Mouse (Mus musculus) CH12.LX (cell line): Measurements from ENCODE around the gene Lmtk2. TPM values are rescaled to one million over a fixed set of nuclear protein-coding genes. Genes with fewer than 3 reads are reported as not detected.
A peak's percentile ranks its signal among the peaks of the same experiment; 100 is the strongest.

Source experiments
- DNase-seq: peaks from one replicate; pipeline ENCODE4 v3.0.0-alpha.2; 2013; ENCODE audit errors: extremely low read depth
- H3K27ac ChIP-seq: 2 replicates; pipeline ENCODE4 v1.5.1; 2012; ENCODE audit warnings: low read depth, mild to moderate bottlenecking, control low read depth, moderate library complexity; ENCODE audit not compliant: insufficient read depth
- H3K27me3 ChIP-seq: replicated peaks from 2 replicates; pipeline ENCODE3; 2012; ENCODE audit warnings: inconsistent platforms
- H3K36me3 ChIP-seq, 2 experiments: replicated peaks in 1 of 2; 2 replicates each; pipeline versions ENCODE3 to v1.6.1; 2012; ENCODE audit warnings: inconsistent platforms in 1 of 2, low read length in 1 of 2, mild to moderate bottlenecking in 1 of 2, mixed read lengths in 1 of 2, moderate library complexity in 1 of 2; ENCODE audit not compliant: control insufficient read depth in 1 of 2, insufficient read depth in 1 of 2
- H3K4me1 ChIP-seq, 2 experiments: 2 replicates each; pipeline ENCODE4 v1.6.1; 2012; ENCODE audit warnings: inconsistent platforms in 1 of 2, moderate library complexity in 1 of 2; ENCODE audit not compliant: insufficient read depth in 2 of 2, control insufficient read depth in 1 of 2
- H3K4me2 ChIP-seq: 2 replicates; pipeline ENCODE4 v1.6.1; 2012; ENCODE audit warnings: low read depth, mild to moderate bottlenecking, control low read depth; ENCODE audit not compliant: poor library complexity, insufficient read depth, severe bottlenecking
- H3K4me3 ChIP-seq, 3 experiments: fragments of 150-350 bp in 1 of 3; sonication (generic) in 1 of 3; replicated peaks in 1 of 3; 2 replicates each; pipeline versions ENCODE3 to v1.5.1; 2011 to 2012; ENCODE audit warnings: low read depth in 2 of 3, low read length in 2 of 3, mild to moderate bottlenecking in 2 of 3, moderate library complexity in 2 of 3, control low read depth in 1 of 3, improper control_type of control experiment in 1 of 3, inconsistent platforms in 1 of 3, mixed read lengths in 1 of 3; ENCODE audit not compliant: poor library complexity in 1 of 3
- H3K79me2 ChIP-seq: replicated peaks from 2 replicates; pipeline ENCODE4 v1.6.1; 2012; ENCODE audit warnings: mild to moderate bottlenecking, moderate library complexity; ENCODE audit not compliant: control insufficient read depth, poor library complexity, insufficient read depth, severe bottlenecking; ENCODE audit errors: extremely low read depth
- H3K9ac ChIP-seq: 2 replicates; pipeline ENCODE4 v1.6.1; 2012; ENCODE audit warnings: low read depth, mild to moderate bottlenecking, control low read depth, moderate library complexity; ENCODE audit not compliant: insufficient read depth
- H3K9me3 ChIP-seq: replicated peaks from 2 replicates; pipeline ENCODE3; 2012; ENCODE audit warnings: low read length, inconsistent platforms, mixed read lengths
- BHLHE40 ChIP-seq: IDR thresholded peaks from 2 replicates; pipeline ENCODE4 v1.6.1; 2011; ENCODE audit warnings: mild to moderate bottlenecking, low read depth, low read length, improper control_type of control experiment
- CHD2 ChIP-seq: IDR thresholded peaks from 2 replicates; pipeline ENCODE4 v1.6.1; 2011; ENCODE audit warnings: low read length, improper control_type of control experiment
- CTCF ChIP-seq, 2 experiments: IDR thresholded peaks in 1 of 2; conservative IDR thresholded peaks in 1 of 2; 2 replicates each; pipeline ENCODE4 v1.5.1; 2011 to 2012; ENCODE audit warnings: low read depth in 2 of 2, low read length in 2 of 2, improper control_type of control experiment in 1 of 2, inconsistent platforms in 1 of 2, mild to moderate bottlenecking in 1 of 2, moderate library complexity in 1 of 2
- E2F4 ChIP-seq: IDR thresholded peaks from 2 replicates; pipeline ENCODE4 v1.6.1; 2011; ENCODE audit warnings: low read depth, low read length, improper control_type of control experiment; ENCODE audit not compliant: insufficient replicate concordance
- ELF1 ChIP-seq: IDR thresholded peaks from 2 replicates; pipeline ENCODE4 v1.6.1; 2014; ENCODE audit warnings: low read depth, mild to moderate bottlenecking, inconsistent platforms, low read length, improper control_type of control experiment
- EP300 ChIP-seq: IDR thresholded peaks from 2 replicates; pipeline ENCODE4 v1.6.1; 2011; ENCODE audit warnings: low read length, improper control_type of control experiment
- ETS1 ChIP-seq: conservative IDR thresholded peaks from 2 replicates; pipeline ENCODE4 v1.6.1; 2012; ENCODE audit warnings: low read depth, mild to moderate bottlenecking, inconsistent platforms, low read length, improper control_type of control experiment, moderate library complexity
- GABPA ChIP-seq: IDR thresholded peaks from 2 replicates; pipeline ENCODE4 v1.6.1; 2012; ENCODE audit warnings: low read depth, low read length, improper control_type of control experiment, inconsistent platforms; ENCODE audit not compliant: insufficient replicate concordance
- HCFC1 ChIP-seq: IDR thresholded peaks from 2 replicates; pipeline ENCODE4 v1.6.1; 2012; ENCODE audit warnings: low read depth, mild to moderate bottlenecking, inconsistent platforms, low read length, improper control_type of control experiment
- IRF4 ChIP-seq: IDR thresholded peaks from 2 replicates; pipeline ENCODE4 v1.6.1; 2014; ENCODE audit warnings: low read depth, mild to moderate bottlenecking, inconsistent platforms, low read length, improper control_type of control experiment
- JUN ChIP-seq: IDR thresholded peaks from 2 replicates; pipeline ENCODE4 v1.6.1; 2011; ENCODE audit warnings: low read depth, mild to moderate bottlenecking, low read length, improper control_type of control experiment, moderate library complexity; ENCODE audit not compliant: insufficient read depth
- JUND ChIP-seq: conservative IDR thresholded peaks from 2 replicates; pipeline ENCODE4 v1.6.1; 2011; ENCODE audit warnings: low read depth, low read length, improper control_type of control experiment
- MAX ChIP-seq: IDR thresholded peaks from 2 replicates; pipeline ENCODE4 v1.6.1; 2011; ENCODE audit warnings: low read length, improper control_type of control experiment
- MXI1 ChIP-seq: IDR thresholded peaks from 2 replicates; pipeline ENCODE4 v1.6.1; 2011; ENCODE audit warnings: mild to moderate bottlenecking, low read depth, low read length, improper control_type of control experiment
- NRF1 ChIP-seq: IDR thresholded peaks from 2 replicates; pipeline ENCODE4 v1.6.1; 2014; ENCODE audit warnings: low read depth, mild to moderate bottlenecking, inconsistent platforms, low read length, improper control_type of control experiment, moderate library complexity
- PAX5 ChIP-seq: IDR thresholded peaks from 2 replicates; pipeline ENCODE4 v1.6.1; 2012; ENCODE audit warnings: low read length, inconsistent platforms, mixed read lengths
- POLR2AphosphoS2 ChIP-seq: IDR thresholded peaks from 2 replicates; pipeline ENCODE4 v1.6.1; 2011; ENCODE audit warnings: low read depth, low read length, improper control_type of control experiment
- RAD21 ChIP-seq: IDR thresholded peaks from 2 replicates; pipeline ENCODE4 v1.6.1; 2011; ENCODE audit warnings: low read depth, mild to moderate bottlenecking, low read length, improper control_type of control experiment, moderate library complexity
- RCOR1 ChIP-seq: conservative IDR thresholded peaks from 2 replicates; pipeline ENCODE4 v1.6.1; 2012; ENCODE audit warnings: low read depth, mild to moderate bottlenecking, inconsistent platforms, low read length, improper control_type of control experiment
- SMC3 ChIP-seq: IDR thresholded peaks from 2 replicates; pipeline ENCODE4 v1.6.1; 2011; ENCODE audit warnings: low read depth, low read length, improper control_type of control experiment
- TBP ChIP-seq: conservative IDR thresholded peaks from 2 replicates; pipeline ENCODE4 v1.6.1; 2011; ENCODE audit warnings: low read depth, low read length, improper control_type of control experiment
- UBTF ChIP-seq: IDR thresholded peaks from 2 replicates; pipeline ENCODE4 v1.6.1; 2012; ENCODE audit warnings: low read depth, mild to moderate bottlenecking, inconsistent platforms, low read length, improper control_type of control experiment, moderate library complexity
- USF1 ChIP-seq: IDR thresholded peaks from 2 replicates; pipeline ENCODE4 v1.6.1; 2014; ENCODE audit warnings: low read depth, mild to moderate bottlenecking, inconsistent platforms, low read length, improper control_type of control experiment
- USF2 ChIP-seq: conservative IDR thresholded peaks from 2 replicates; pipeline ENCODE4 v1.6.1; 2011; ENCODE audit warnings: low read depth, low read length, improper control_type of control experiment
- ZC3H11A ChIP-seq: IDR thresholded peaks from 2 replicates; pipeline ENCODE4 v1.6.1; 2012; ENCODE audit warnings: low read depth, mild to moderate bottlenecking, inconsistent platforms, low read length, improper control_type of control experiment
- ZKSCAN1 ChIP-seq: IDR thresholded peaks from 2 replicates; pipeline ENCODE4 v1.6.1; 2012; ENCODE audit warnings: low read depth, inconsistent platforms, low read length, improper control_type of control experiment, borderline replicate concordance
- ZNF384 ChIP-seq: IDR thresholded peaks from 2 replicates; pipeline ENCODE4 v1.6.1; 2012; ENCODE audit warnings: low read depth, low read length, improper control_type of control experiment, inconsistent platforms
- dilution Hi-C: fragments of 300-500 bp; cut with MboI; formaldehyde crosslinking; loops from 2 replicates; pipeline ENCODE4 v1.14.3; 2020; ENCODE audit warnings: low sequenced_read_pairs; ENCODE audit not compliant: extremely low pct_unique_long_range_greater_than_20kb, extremely low pct_ligation_motif_present
- in situ Hi-C: fragments of 300-500 bp; cut with MboI; formaldehyde crosslinking; loops from 3 replicates; pipeline ENCODE4 v1.14.3; 2019; ENCODE audit warnings: low sequenced_read_pairs, low pct_ligation_motif_present, low pct_unique_long_range_greater_than_20kb, mixed read lengths
- polyA plus RNA-seq: library from polyadenylated mRNA; unstranded; fragments of >175 nt; gene quantifications from 2 replicates; pipeline ENCODE4 v1.2.1, GENCODE M21; 2012; ENCODE audit warnings: low read depth; ENCODE audit not compliant: insufficient read length
- total RNA-seq, 2 experiments: library from RNA; depleted of rRNA; stranded (reverse); fragments of 300-350 nt in 1 of 2; fragments of >200 nt in 1 of 2; gene quantifications; 2 replicates each; pipeline ENCODE4 v1.2.3; 2012 to 2014

Lmtk2 gene
- total and polyA plus RNA-seq, 3 experiments = 5.1 to 10.1 (median 5.7) TPM

GRCm38 (mm10) chr5:144223899-144224816, 123.9 kb downstream of the Lmtk2 start:
- peak overlapping the region; percentile 77 to 83 (median 81) for H3K4me3 ChIP-seq
- H3K4me2 ChIP-seq = peak overlapping the region; percentile 54
- H3K36me3 ChIP-seq = no peaks in the 10 kb centered on the region
- dilution Hi-C loops = no loop called here
- H3K9ac ChIP-seq = peak overlapping the region; percentile 75; the same call in 1 of the 2 replicates
- TF ChIP-seq NRF1 = no peak
- TF ChIP-seq MAX = peak; percentile 14; the same call in 1 of the 2 replicates
- TF ChIP-seq MXI1 = peak; percentile 45; the same call in 1 of the 2 replicates
- peak; percentile 3; the same call in 1 of the 2 replicates for TF ChIP-seq SMC3
- no peak for TF ChIP-seq TBP
- peak; percentile 3 for TF ChIP-seq RAD21
- no peak for TF ChIP-seq GABPA
- TF ChIP-seq EP300 = no peak
- TF ChIP-seq BHLHE40 = peak; percentile 63
- TF ChIP-seq ZKSCAN1 = no peak
- no peak for TF ChIP-seq RCOR1
- no peak for TF ChIP-seq JUND
- TF ChIP-seq USF2 = no peak
- peak in 1 of 2 experiments; percentile 37; a peak in 2 of 4 replicates for TF ChIP-seq CTCF (conservative IDR thresholded peaks at IDR 0.05 in 1 of 2, IDR thresholded peaks at IDR 0.05 in 1 of 2; ENCODE audit: low read depth in 2 of 2, low read length in 2 of 2)
- no peak for TF ChIP-seq UBTF
- TF ChIP-seq HCFC1 = no peak
- H3K9me3 ChIP-seq = no peaks in the 10 kb centered on the region
- H3K79me2 ChIP-seq = no peaks in the 10 kb centered on the region
- in situ Hi-C loops = loop anchor here (25.0 kb wide), 1 partner anchor 513 kb away; no protein-coding TSS in a partner anchor
- no peaks in the 10 kb centered on the region for H3K27me3 ChIP-seq
- peaks cover 2 to 26% of the 10 kb centered on the region in 2 experiments; a peak in 2 of 4 replicates for H3K4me1 ChIP-seq
- H3K27ac ChIP-seq = no peak overlapping the region
- DNase-seq = peak; percentile 20

DNA sequence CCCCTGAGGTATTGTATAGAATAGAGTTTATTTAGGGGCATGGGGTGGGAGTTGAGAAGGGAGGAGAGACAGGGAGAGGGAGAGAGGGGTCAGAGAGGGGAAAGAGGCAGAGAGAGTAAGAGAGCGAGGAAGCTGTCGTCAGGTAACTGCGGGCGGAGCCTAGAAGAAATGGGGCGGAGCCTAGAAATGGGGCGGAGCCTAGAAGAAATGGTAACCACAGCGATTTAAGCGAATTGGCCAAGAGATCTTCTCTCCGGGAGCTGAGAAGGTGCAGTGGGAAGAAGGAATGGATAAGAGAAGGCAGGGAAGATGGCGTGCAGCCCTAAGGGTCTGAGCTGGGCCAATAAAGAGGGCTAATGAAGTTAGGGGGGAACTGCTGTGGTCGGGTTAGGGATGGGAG, 126.0 kb downstream of the Lmtk2 start:
- Histone ChIP-seq H3K4me3 (no peak overlapping the region), H3K9ac (no peak overlapping the region), H3K4me2 (no peak overlapping the region), H3K36me3 (no peaks in the 10 kb centered on the region), H3K79me2 (no peaks in the 10 kb centered on the region), H3K4me1 (peaks cover 2 to 22% of the 10 kb centered on the region in 2 experiments; a peak in 2 of 4 replicates), H3K9me3 (peaks cover 7% of the 10 kb centered on the region), H3K27me3 (no peaks in the 10 kb centered on the region), H3K27ac (no peak overlapping the region)
- in situ Hi-C loops (no loop called here), dilution Hi-C loops (no loop called here)
- TF ChIP-seq RAD21 = no peak
- no peak for TF ChIP-seq USF1
- no peak for TF ChIP-seq MAX
- no peak for TF ChIP-seq TBP
- no peak for TF ChIP-seq ETS1
- no peak for TF ChIP-seq CHD2
- TF ChIP-seq ZC3H11A = no peak
- TF ChIP-seq ELF1 = no peak
- no peak for TF ChIP-seq GABPA
- no peak for TF ChIP-seq IRF4
- no peak for TF ChIP-seq POLR2AphosphoS2
- TF ChIP-seq ZNF384 = no peak
- TF ChIP-seq ZKSCAN1 = no peak
- no peak for TF ChIP-seq JUN
- no peak for TF ChIP-seq USF2
- no peak for TF ChIP-seq BHLHE40
- TF ChIP-seq UBTF = no peak
- no peak for TF ChIP-seq PAX5
- TF ChIP-seq RCOR1 = no peak
- TF ChIP-seq E2F4 = no peak
- DNase-seq = no peak
